Mouse (Mus musculus): Measurements from ENCODE around the gene Ralgps2.

GRCm38 (mm10) chr1:156884782-156885181 is 54.6 kb downstream of the Ralgps2 start:
- TF ChIP-seq CTCF (conservative IDR thresholded peaks at IDR 0.05; ENCODE audit: insufficient read depth, insufficient read length, low read depth, low read length) (no peak), POLR2A (IDR thresholded peaks at IDR 0.05; ENCODE audit: low read depth, low read length) (no peak)
